13 mouse cellular contexts compared by ENCODE assay signal in genomic region chr15:27013906-27014658, GRCm38 (mm10).
A peak's percentile ranks its signal among the peaks of the same experiment; 100 is the strongest.
DNase-seq lines count a peak whose midpoint lies in the region; ATAC-seq and TF ChIP-seq lines count a peak whose summit lies in the region.
"Had no signal": no experiment of that assay in that cellular context is flagged by ENCODE, and none has a peak within 500 bp of the region (broad histone marks: within the 10 kb centered on the region; RNA-seq: fewer than 3 reads in every experiment).

No protein-coding gene starts in this region.

- no peak for ATAC-seq in kidney, embryonic 15.5 days (replicated peaks; ENCODE audit: low FRiP score)
- ATAC-seq in forebrain, embryonic 13.5 days, result peak; percentile 86
- no peak for ATAC-seq in hindbrain, postnatal 0 days
- peak; percentile 77 for ATAC-seq in neural tube, embryonic 13.5 days (ENCODE audit: low read depth)
- ATAC-seq in frontal cortex, adult (ENCODE audit: low TSS enrichment), result no peak
- ATAC-seq: activated CD4-positive, CD25-positive, alpha-beta regulatory T cell, adult 4 months had no signal

- H3K4me1 ChIP-seq in kidney, embryonic 15.5 days, result no peaks in the 10 kb centered on the region
- H3K4me1 ChIP-seq in forebrain, embryonic 13.5 days, result peaks cover 13% of the 10 kb centered on the region
- no peaks in the 10 kb centered on the region for H3K4me1 ChIP-seq in hindbrain, postnatal 0 days (ENCODE audit: insufficient read depth, low read length)
- H3K4me1 ChIP-seq in neural tube, embryonic 13.5 days (replicated peaks), result peaks cover 12% of the 10 kb centered on the region

- no peak overlapping the region for H3K27ac ChIP-seq in kidney, embryonic 15.5 days
- peak overlapping the region; percentile 20 for H3K27ac ChIP-seq in forebrain, embryonic 13.5 days
- no peak overlapping the region for H3K27ac ChIP-seq in hindbrain, postnatal 0 days
- peak overlapping the region; percentile 28; the same call in 1 of the 2 replicates for H3K27ac ChIP-seq in neural tube, embryonic 13.5 days (replicated peaks)

- H3K9ac ChIP-seq in kidney, embryonic 15.5 days, result no peak overlapping the region
- H3K9ac ChIP-seq in forebrain, embryonic 13.5 days, result no peak overlapping the region
- no peak overlapping the region for H3K9ac ChIP-seq in hindbrain, postnatal 0 days (replicated peaks; ENCODE audit: low read length)
- H3K9ac ChIP-seq in neural tube, embryonic 13.5 days, result no peak overlapping the region

- H3K4me3 ChIP-seq in kidney, embryonic 15.5 days (replicated peaks), result no peak overlapping the region
- H3K4me3 ChIP-seq in forebrain, embryonic 13.5 days, result no peak overlapping the region
- H3K4me3 ChIP-seq in hindbrain, postnatal 0 days (ENCODE audit: low read length), result no peak overlapping the region
- no peak overlapping the region for H3K4me3 ChIP-seq in neural tube, embryonic 13.5 days

- H3K9me3 ChIP-seq in kidney, embryonic 15.5 days (replicated peaks), result no peaks in the 10 kb centered on the region
- H3K9me3 ChIP-seq in forebrain, embryonic 13.5 days (replicated peaks), result no peaks in the 10 kb centered on the region
- no peaks in the 10 kb centered on the region for H3K9me3 ChIP-seq in hindbrain, postnatal 0 days (ENCODE audit: low read length)
- H3K9me3 ChIP-seq in neural tube, embryonic 13.5 days, result no peaks in the 10 kb centered on the region
- H3K9me3 ChIP-seq: G1E had no signal

- no peaks in the 10 kb centered on the region for H3K27me3 ChIP-seq in kidney, embryonic 15.5 days
- H3K27me3 ChIP-seq in forebrain, embryonic 13.5 days, result no peaks in the 10 kb centered on the region
- no peaks in the 10 kb centered on the region for H3K27me3 ChIP-seq in hindbrain, postnatal 0 days (ENCODE audit: insufficient read depth, low read length)
- no peaks in the 10 kb centered on the region for H3K27me3 ChIP-seq in neural tube, embryonic 13.5 days

- no peak overlapping the region for H3K4me2 ChIP-seq in kidney, embryonic 15.5 days
- H3K4me2 ChIP-seq in forebrain, embryonic 13.5 days, result 0 out of 2 replicates have a peak overlapping the region, but pooled peaks have one; percentile 4
- no peak overlapping the region for H3K4me2 ChIP-seq in hindbrain, postnatal 0 days (ENCODE audit: low read depth, low read length)
- H3K4me2 ChIP-seq in neural tube, embryonic 13.5 days, result no peak overlapping the region

- no peak for TF ChIP-seq CTCF in hindbrain, postnatal 0 days (IDR thresholded peaks at IDR 0.05; ENCODE audit: low read depth)

- WGBS in kidney, embryonic 15.5 days, result 45% methylated on average over 4 of the region's 4 CpGs
- 8% methylated on average over 4 of the region's 4 CpGs for WGBS in forebrain, embryonic 13.5 days
- WGBS in hindbrain, postnatal 0 days, result 18% methylated on average over 4 of the region's 4 CpGs
- 10% methylated on average over 4 of the region's 4 CpGs for WGBS in neural tube, embryonic 13.5 days

- H3K36me3 ChIP-seq in kidney, embryonic 15.5 days, result no peaks in the 10 kb centered on the region
- no peaks in the 10 kb centered on the region for H3K36me3 ChIP-seq in forebrain, embryonic 13.5 days (ENCODE audit: poor library complexity, severe bottlenecking)
- no peaks in the 10 kb centered on the region for H3K36me3 ChIP-seq in hindbrain, postnatal 0 days (ENCODE audit: insufficient read depth, low read length)
- H3K36me3 ChIP-seq in neural tube, embryonic 13.5 days, result no peaks in the 10 kb centered on the region
- H3K36me3 ChIP-seq: G1E had no signal

- DNase-seq in kidney, postnatal 36 days, result peak; percentile 1 to 3
- DNase-seq in hindbrain, postnatal 0 days (ENCODE audit: low spot score), result peak; percentile 15
- DNase-seq in spleen, postnatal 4 days (ENCODE audit: low spot score in 2 of 2), result no peak
- no peak for DNase-seq in thymus, postnatal 25 days
- DNase-seq: cerebellum, adult 11-12 months; heart, postnatal 14 days; kidney, adult 11 months had no signal

Comparison
In these comparisons a context has a peak if more than half of its experiments do, and no peak if none do; other contexts are left out.
1. DNase-seq: peak in kidney, postnatal 36 days (2 of 2) and hindbrain, postnatal 0 days (single experiment); none in spleen, postnatal 4 days (0 of 2) and thymus, postnatal 25 days (single experiment).
2. ATAC-seq: peak in forebrain, embryonic 13.5 days (single experiment) and neural tube, embryonic 13.5 days (single experiment); none in kidney, embryonic 15.5 days (single experiment), hindbrain, postnatal 0 days (single experiment) and frontal cortex, adult (single experiment).
3. H3K27ac ChIP-seq: peak in forebrain, embryonic 13.5 days (single experiment) and neural tube, embryonic 13.5 days (single experiment); none in kidney, embryonic 15.5 days (single experiment) and hindbrain, postnatal 0 days (single experiment).